Mouse (Mus musculus): ENCODE measurements at regions not wholly inside any gene's neighbourhood (a gene's known extent, or its start where the extent isn't known, plus 50 kb on each side); places are given as distances from the start of the nearest gene placed in this dataset.
A peak's percentile ranks its signal among the peaks of the same experiment; 100 is the strongest.

GRCm38 (mm10) chr2:124948263-124948781, 119.6 kb upstream of the Slc24a5 start:
- DNase-seq (ENCODE audit: low spot score): no peak
- no peaks in the 10 kb centered on the region for H3K27me3 ChIP-seq (replicated peaks; ENCODE audit: control insufficient read depth, insufficient read depth, low read length)
- WGBS: 47% methylated on average over 2 of the region's 2 CpGs
- no peak overlapping the region for H3K4me2 ChIP-seq (ENCODE audit: low read length)
- no peak overlapping the region for H3K4me3 ChIP-seq (ENCODE audit: low read depth, low read length)
- H3K9me3 ChIP-seq (ENCODE audit: control insufficient read depth, low read length): no peaks in the 10 kb centered on the region
- no peaks in the 10 kb centered on the region for H3K36me3 ChIP-seq (ENCODE audit: control insufficient read depth, insufficient read depth, low read length)
- no peak overlapping the region for H3K9ac ChIP-seq (ENCODE audit: low read length)
- ATAC-seq (replicated peaks; ENCODE audit: low FRiP score, low TSS enrichment, low read depth): no peak
- no peaks in the 10 kb centered on the region for H3K4me1 ChIP-seq (replicated peaks; ENCODE audit: control insufficient read depth, insufficient read depth, low read length)
- no peak overlapping the region for H3K27ac ChIP-seq (ENCODE audit: low read depth)

- H3K4me2 ChIP-seq (ENCODE audit: low read length): no peak overlapping the region
- H3K4me3 ChIP-seq (ENCODE audit: low read depth, low read length): no peak overlapping the region
- H3K27me3 ChIP-seq (replicated peaks; ENCODE audit: control insufficient read depth, insufficient read depth, low read length): no peaks in the 10 kb centered on the region
- DNase-seq (ENCODE audit: low spot score) (no peak), ATAC-seq (replicated peaks; ENCODE audit: low FRiP score, low TSS enrichment, low read depth) (no peak)
- no peaks in the 10 kb centered on the region for H3K9me3 ChIP-seq (ENCODE audit: control insufficient read depth, low read length)
- H3K4me1 ChIP-seq (replicated peaks; ENCODE audit: control insufficient read depth, insufficient read depth, low read length): no peaks in the 10 kb centered on the region
- no peak overlapping the region for H3K27ac ChIP-seq (ENCODE audit: low read depth)
- no peaks in the 10 kb centered on the region for H3K36me3 ChIP-seq (ENCODE audit: control insufficient read depth, insufficient read depth, low read length)
- 48% methylated on average over 9 of the region's 9 CpGs for WGBS
- no peak overlapping the region for H3K9ac ChIP-seq (ENCODE audit: low read length)
Observed at GRCm38 (mm10) chr2:124948812-124949211, 119.1 kb upstream of the Slc24a5 start.

- ATAC-seq (replicated peaks; ENCODE audit: low FRiP score, low TSS enrichment, low read depth): no peak
- WGBS: 60% methylated on average over 4 of the region's 4 CpGs
Observed at GRCm38 (mm10) chr2:124952212-124952611, 115.7 kb upstream of the Slc24a5 start.

GRCm38 (mm10) chr2:124953015-124953414, 114.9 kb upstream of the Slc24a5 start:
- no peak overlapping the region for H3K4me2 ChIP-seq (ENCODE audit: low read length)
- DNase-seq (ENCODE audit: low spot score): no peak
- no peaks in the 10 kb centered on the region for H3K9me3 ChIP-seq (ENCODE audit: control insufficient read depth, low read length)
- ATAC-seq (replicated peaks; ENCODE audit: low FRiP score, low TSS enrichment, low read depth): no peak
- H3K27ac ChIP-seq (ENCODE audit: low read depth): no peak overlapping the region
- no peaks in the 10 kb centered on the region for H3K36me3 ChIP-seq (ENCODE audit: control insufficient read depth, insufficient read depth, low read length)
- WGBS: 74% methylated on average over 5 of the region's 5 CpGs
- no peaks in the 10 kb centered on the region for H3K27me3 ChIP-seq (replicated peaks; ENCODE audit: control insufficient read depth, insufficient read depth, low read length)
- no peak overlapping the region for H3K4me3 ChIP-seq (ENCODE audit: low read depth, low read length)
- no peak overlapping the region for H3K9ac ChIP-seq (ENCODE audit: low read length)
- no peaks in the 10 kb centered on the region for H3K4me1 ChIP-seq (replicated peaks; ENCODE audit: control insufficient read depth, insufficient read depth, low read length)

More at GRCm38 (mm10) chr2:124952212-124952611, 115.7 kb upstream of the Slc24a5 start:
- Histone ChIP-seq H3K27ac (ENCODE audit: low read depth) (no peak overlapping the region), H3K27me3 (replicated peaks; ENCODE audit: control insufficient read depth, insufficient read depth, low read length) (no peaks in the 10 kb centered on the region), H3K9me3 (ENCODE audit: control insufficient read depth, low read length) (no peaks in the 10 kb centered on the region), H3K4me3 (ENCODE audit: low read depth, low read length) (no peak overlapping the region), H3K4me1 (replicated peaks; ENCODE audit: control insufficient read depth, insufficient read depth, low read length) (no peaks in the 10 kb centered on the region), H3K9ac (ENCODE audit: low read length) (no peak overlapping the region), H3K36me3 (ENCODE audit: control insufficient read depth, insufficient read depth, low read length) (no peaks in the 10 kb centered on the region), H3K4me2 (ENCODE audit: low read length) (no peak overlapping the region)
- DNase-seq (ENCODE audit: low spot score): no peak

GRCm38 (mm10) chr2:124955843-124956242, 112.1 kb upstream of the Slc24a5 start:
- Histone ChIP-seq H3K27me3 (replicated peaks; ENCODE audit: control insufficient read depth, insufficient read depth, low read length) (no peaks in the 10 kb centered on the region), H3K4me3 (ENCODE audit: low read depth, low read length) (no peak overlapping the region), H3K4me1 (replicated peaks; ENCODE audit: control insufficient read depth, insufficient read depth, low read length) (no peaks in the 10 kb centered on the region), H3K36me3 (ENCODE audit: control insufficient read depth, insufficient read depth, low read length) (no peaks in the 10 kb centered on the region), H3K9ac (ENCODE audit: low read length) (no peak overlapping the region), H3K4me2 (ENCODE audit: low read length) (no peak overlapping the region), H3K9me3 (ENCODE audit: control insufficient read depth, low read length) (no peaks in the 10 kb centered on the region), H3K27ac (ENCODE audit: low read depth) (no peak overlapping the region)
- 53% methylated on average over 7 of the region's 7 CpGs for WGBS
- DNase-seq (ENCODE audit: low spot score) (no peak), ATAC-seq (replicated peaks; ENCODE audit: low FRiP score, low TSS enrichment, low read depth) (no peak)

- H3K4me3 ChIP-seq (ENCODE audit: low read depth, low read length): no peak overlapping the region
- DNase-seq (ENCODE audit: low spot score) (no peak), ATAC-seq (replicated peaks; ENCODE audit: low FRiP score, low TSS enrichment, low read depth) (no peak)
- H3K27ac ChIP-seq (ENCODE audit: low read depth): no peak overlapping the region
- H3K9ac ChIP-seq (ENCODE audit: low read length): no peak overlapping the region
- no peaks in the 10 kb centered on the region for H3K36me3 ChIP-seq (ENCODE audit: control insufficient read depth, insufficient read depth, low read length)
- H3K4me2 ChIP-seq (ENCODE audit: low read length): no peak overlapping the region
- no peaks in the 10 kb centered on the region for H3K9me3 ChIP-seq (ENCODE audit: control insufficient read depth, low read length)
- no peaks in the 10 kb centered on the region for H3K4me1 ChIP-seq (replicated peaks; ENCODE audit: control insufficient read depth, insufficient read depth, low read length)
- 93% methylated on average over 5 of the region's 5 CpGs for WGBS
- H3K27me3 ChIP-seq (replicated peaks; ENCODE audit: control insufficient read depth, insufficient read depth, low read length): no peaks in the 10 kb centered on the region
Observed at GRCm38 (mm10) chr2:124959431-124959830, 108.5 kb upstream of the Slc24a5 start.

GRCm38 (mm10) chr2:124971826-124972749, 95.8 kb upstream of the Slc24a5 start:
- H3K9ac ChIP-seq (ENCODE audit: low read length): no peak overlapping the region
- no peak overlapping the region for H3K4me3 ChIP-seq (ENCODE audit: low read depth, low read length)
- ATAC-seq (replicated peaks; ENCODE audit: low FRiP score, low TSS enrichment, low read depth): peak; percentile 86
- DNase-seq (ENCODE audit: low spot score): peak; percentile 62
- no peaks in the 10 kb centered on the region for H3K27me3 ChIP-seq (replicated peaks; ENCODE audit: control insufficient read depth, insufficient read depth, low read length)
- H3K36me3 ChIP-seq (ENCODE audit: control insufficient read depth, insufficient read depth, low read length): no peaks in the 10 kb centered on the region
- no peaks in the 10 kb centered on the region for H3K9me3 ChIP-seq (ENCODE audit: control insufficient read depth, low read length)
- H3K4me2 ChIP-seq (ENCODE audit: low read length): no peak overlapping the region
- H3K4me1 ChIP-seq (replicated peaks; ENCODE audit: control insufficient read depth, insufficient read depth, low read length): peaks cover 4% of the 10 kb centered on the region; the same call in 1 of the 2 replicates
- H3K27ac ChIP-seq (ENCODE audit: low read depth): peak overlapping the region; percentile 11; the same call in 1 of the 2 replicates
- 29% methylated on average over 17 of the region's 17 CpGs for WGBS

- Histone ChIP-seq H3K4me1 (replicated peaks; ENCODE audit: control insufficient read depth, insufficient read depth, low read length) (peaks cover 4% of the 10 kb centered on the region; the same call in 1 of the 2 replicates), H3K9me3 (ENCODE audit: control insufficient read depth, low read length) (no peaks in the 10 kb centered on the region), H3K4me3 (ENCODE audit: low read depth, low read length) (no peak overlapping the region), H3K4me2 (ENCODE audit: low read length) (no peak overlapping the region), H3K27me3 (replicated peaks; ENCODE audit: control insufficient read depth, insufficient read depth, low read length) (no peaks in the 10 kb centered on the region), H3K36me3 (ENCODE audit: control insufficient read depth, insufficient read depth, low read length) (no peaks in the 10 kb centered on the region), H3K9ac (ENCODE audit: low read length) (no peak overlapping the region), H3K27ac (ENCODE audit: low read depth) (no peak overlapping the region)
- DNase-seq (ENCODE audit: low spot score) (no peak), ATAC-seq (replicated peaks; ENCODE audit: low FRiP score, low TSS enrichment, low read depth) (no peak)
- 80% methylated on average over 3 of the region's 3 CpGs for WGBS
Observed at GRCm38 (mm10) chr2:124975106-124975505, 92.8 kb upstream of the Slc24a5 start.
